Mouse (Mus musculus) layer of hippocampus, postnatal 36 days (tissue): Measurements from ENCODE around the gene Unc50. TPM values are rescaled to one million over a fixed set of nuclear protein-coding genes. Genes with fewer than 3 reads are reported as not detected.

Experiments used
- DNase-seq, 2 experiments: peaks; one replicate each; pipeline ENCODE4 v3.0.0; 2022
- total RNA-seq, 2 experiments: library from RNA; stranded (reverse); gene quantifications; 2 replicates each; pipeline ENCODE4 v1.2.3; 2021

Unc50 gene
- total RNA-seq, result 10 to 100 TPM; 57.5 to 57.8 TPM

DNA sequence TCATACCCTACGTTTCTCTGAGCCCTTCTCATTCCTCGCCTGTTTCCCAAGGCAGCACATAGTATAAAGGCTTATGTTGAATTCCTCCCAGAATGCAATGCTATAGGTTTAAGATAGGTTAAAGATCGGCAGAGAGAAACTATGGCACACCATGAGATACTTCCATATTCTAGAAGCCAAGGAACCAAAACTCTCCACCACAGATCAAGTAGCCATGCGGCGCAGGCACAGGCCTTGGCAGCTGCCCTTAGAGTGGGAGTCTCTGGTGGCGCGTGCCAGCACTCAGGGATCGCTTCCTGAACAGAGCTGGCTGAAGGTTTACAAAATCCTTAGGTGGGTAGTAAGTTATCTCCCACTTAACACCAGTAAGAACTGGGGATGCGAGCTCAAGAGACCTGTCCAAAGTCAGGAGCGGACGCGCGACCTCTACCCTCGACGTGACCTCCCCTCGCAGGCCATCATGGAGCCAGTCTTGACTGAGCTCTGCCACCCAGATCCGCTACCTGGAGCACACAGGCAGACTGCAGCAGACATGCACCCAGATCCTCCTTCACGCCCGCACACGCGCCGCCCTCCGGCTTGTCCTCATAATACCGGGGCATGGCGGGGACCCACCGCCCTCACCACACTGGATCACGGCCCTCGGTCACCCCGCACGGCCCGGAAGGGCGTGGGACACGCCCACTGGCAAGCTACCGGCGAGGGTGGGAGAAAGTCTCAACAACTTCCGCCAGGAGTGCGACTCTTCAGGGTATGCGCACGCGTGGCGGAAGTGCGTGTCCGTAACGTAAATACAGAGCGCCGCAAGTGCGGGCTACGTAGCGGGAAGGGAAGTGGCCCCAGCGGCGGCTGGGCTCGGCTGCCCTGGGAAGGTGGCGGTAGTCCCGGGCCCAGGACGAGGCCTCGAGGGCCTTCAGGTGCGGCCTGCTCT lies at the start of gene Unc50, which contains the start of gene Coa5:
Gene Unc50 (plus strand): TSS at position 774 of the 931 bp plus-strand sequence.
Gene Coa5 (minus strand): TSS at position 738 of the 931 bp plus-strand sequence.
- DNase-seq, result peak; percentile 95

DNA sequence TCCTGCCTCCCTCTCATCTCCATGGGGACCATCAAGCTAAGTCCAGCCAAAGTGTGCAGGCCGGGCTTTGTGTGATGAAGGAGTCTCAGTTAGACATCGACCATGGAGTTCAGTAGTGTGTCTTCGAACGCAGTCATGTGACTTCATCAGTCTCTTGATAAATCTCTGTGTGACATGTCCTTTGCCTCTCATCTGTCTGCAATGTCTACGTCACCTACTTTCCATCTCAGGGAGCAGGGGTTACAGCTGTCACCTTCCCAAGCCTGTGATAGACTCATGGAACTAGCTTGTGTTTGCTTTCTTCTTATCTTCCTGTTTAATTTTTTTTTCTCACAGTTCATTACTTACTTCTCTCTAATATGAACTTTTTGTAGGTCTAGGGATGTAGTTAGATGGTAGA lies 49.0 kb upstream of the Unc50 start:
- no peak for DNase-seq

DNA sequence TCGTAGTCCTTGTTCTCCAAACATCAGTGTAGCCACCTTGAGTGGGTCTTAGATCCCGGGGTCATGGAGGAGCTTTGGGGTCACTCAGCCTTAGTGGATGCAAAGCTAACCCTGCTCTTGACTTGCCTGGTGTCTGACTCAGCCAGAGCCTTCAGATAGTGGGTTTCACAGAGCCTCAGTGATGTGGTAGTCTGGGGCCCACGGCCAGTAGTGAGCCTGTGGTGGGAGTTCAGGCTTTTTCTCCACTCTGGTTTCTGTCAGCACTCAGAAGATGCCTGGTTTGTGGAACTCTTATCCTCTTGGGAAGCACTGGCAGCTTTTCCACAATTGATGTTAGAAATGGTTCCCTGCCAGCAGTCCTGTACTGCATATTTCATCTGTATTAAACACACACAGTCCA lies 45.6 kb upstream of the Unc50 start:
- DNase-seq, result no peak

DNA sequence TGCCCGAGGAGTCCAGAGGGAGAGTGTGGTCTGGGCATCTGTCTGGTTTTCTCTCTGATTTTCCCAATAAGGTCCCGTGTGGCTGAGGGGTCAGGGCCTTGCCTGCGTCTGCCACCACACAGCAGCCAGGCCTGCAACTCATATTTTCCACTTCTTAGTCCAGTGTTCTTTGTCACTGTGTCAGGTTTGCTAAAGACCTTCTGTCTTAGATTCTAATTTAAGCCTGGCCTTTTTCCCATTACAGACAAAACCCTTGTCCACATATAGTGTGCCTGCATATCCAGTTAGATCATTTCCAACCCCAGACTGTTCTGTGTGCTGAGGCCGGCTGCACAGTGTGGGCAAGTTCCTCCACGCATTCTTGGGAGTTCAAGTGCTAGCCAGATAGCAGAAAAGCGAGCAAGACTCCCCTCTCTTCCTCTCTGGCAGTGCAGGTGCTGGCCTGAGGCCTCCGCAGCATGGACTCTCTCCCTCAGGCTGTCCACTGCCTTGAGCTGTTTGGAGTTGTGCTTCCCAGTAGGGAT lies 43.4 kb upstream of the Unc50 start:
- no peak for DNase-seq

DNA sequence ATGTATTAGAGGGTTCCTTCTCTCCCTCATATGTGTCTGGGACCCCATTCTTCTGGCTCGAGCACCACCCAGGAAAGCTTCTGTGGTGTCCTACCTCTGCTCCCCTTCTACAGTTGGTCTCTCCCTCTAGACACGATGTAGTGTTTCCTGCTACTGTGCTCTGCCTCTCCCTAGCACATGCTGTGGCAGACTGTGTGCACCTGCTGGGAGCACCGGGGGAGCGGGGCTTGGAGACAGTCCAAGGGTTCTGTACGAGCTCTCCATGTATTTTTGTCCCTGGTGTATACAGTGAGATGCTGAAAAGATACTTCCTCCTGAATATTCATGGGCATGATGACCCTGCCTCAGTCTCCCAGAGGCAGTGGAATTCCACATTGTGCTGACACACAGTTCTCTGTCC lies 36.8 kb upstream of the Unc50 start:
- peak; percentile 45 to 48 for DNase-seq

DNA sequence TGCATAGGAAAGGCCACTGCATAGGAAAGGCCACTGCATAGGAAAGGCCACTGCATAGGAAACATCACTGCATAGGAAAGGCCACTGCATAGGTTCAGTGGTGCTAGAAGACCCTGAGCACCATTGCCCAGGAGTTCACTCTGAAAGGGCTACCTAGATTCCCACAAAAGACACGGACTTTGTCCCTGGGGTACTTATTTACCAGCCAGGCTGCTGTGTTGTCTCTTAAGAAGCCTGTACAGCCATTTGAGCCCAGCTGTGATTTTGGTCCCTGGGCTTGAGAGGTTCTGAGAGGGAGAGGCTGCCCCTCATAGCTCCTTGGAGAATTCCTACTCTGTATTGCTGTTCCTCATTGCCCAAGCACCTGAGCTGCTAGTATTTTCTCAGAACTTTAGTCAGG lies 33.5 kb upstream of the Unc50 start:
- no peak for DNase-seq

DNA sequence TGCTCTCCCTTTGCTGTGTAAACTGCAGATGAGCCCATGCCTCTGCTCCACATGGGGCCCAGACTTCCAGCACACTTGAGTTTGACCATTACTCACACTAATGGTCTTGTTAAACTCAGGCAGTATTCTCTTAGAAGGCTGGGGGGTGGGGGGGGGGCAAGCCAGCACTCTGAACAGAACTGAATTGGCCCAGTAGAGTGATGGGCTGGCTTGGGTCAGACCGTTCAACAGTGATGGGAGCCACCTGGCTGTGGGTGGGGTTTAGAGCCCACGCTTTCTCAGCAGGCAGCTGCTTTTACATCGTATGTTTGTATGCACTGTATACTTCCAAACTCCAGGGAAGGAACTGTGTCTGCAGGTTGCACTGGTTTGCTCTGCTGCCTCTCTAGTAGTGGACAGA lies 31.0 kb upstream of the Unc50 start:
- DNase-seq, result no peak

- DNase-seq, result no peak
Measured at GRCm38 (mm10) chr1:37399734-37400133, 30.2 kb upstream of the Unc50 start.

GRCm38 (mm10) chr1:37401687-37402086 lies 28.3 kb upstream of the Unc50 start:
- DNase-seq, result peak in 1 of 2 experiments; percentile 33

- DNase-seq, result no peak
Measured at GRCm38 (mm10) chr1:37405137-37405536, 24.8 kb upstream of the Unc50 start.

DNA sequence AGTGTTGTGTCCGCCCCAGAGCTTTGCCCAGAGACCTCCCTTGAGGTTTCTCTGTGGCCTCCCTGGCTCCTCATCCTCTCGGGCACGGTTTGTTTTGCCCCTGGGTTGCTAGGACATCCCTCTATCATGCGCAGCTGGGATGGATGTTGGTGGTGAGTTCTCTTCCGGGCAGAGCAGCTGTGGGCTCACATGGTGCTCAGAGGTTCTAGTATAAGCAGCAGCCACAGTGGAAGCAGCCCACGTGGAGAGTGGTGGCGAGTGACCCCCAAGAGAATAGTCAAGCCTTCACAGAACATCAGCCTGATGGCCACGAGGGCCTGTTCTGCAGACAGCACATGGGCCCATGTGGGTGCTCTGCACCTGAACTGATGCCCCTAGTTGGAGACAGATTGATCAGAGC lies 22.7 kb upstream of the Unc50 start:
- DNase-seq, result no peak

GRCm38 (mm10) chr1:37408059-37408458 lies 21.9 kb upstream of the Unc50 start:
- DNase-seq, result no peak

DNA sequence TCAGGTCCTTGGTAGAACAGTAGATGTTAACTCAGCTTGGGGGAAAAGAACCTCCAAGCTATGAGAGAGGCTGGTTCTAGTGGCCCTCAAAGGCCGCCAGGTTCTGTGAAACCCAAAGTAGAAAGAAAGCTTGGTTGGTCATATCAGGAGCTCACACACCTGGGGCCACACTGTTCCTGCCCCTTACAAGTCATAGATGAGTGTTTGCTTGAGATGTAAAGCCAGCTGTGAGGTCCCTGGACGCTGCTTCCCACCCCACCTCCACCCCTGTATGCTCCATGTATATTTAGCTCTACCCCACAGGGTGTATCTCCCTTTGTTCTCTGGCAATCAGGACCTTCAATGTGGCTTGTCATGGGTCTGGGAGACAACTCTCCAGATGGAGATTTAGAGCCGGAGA lies 21.3 kb upstream of the Unc50 start:
- DNase-seq, result no peak

- DNase-seq, result no peak
Measured at GRCm38 (mm10) chr1:37409647-37410046, 20.3 kb upstream of the Unc50 start.

DNA sequence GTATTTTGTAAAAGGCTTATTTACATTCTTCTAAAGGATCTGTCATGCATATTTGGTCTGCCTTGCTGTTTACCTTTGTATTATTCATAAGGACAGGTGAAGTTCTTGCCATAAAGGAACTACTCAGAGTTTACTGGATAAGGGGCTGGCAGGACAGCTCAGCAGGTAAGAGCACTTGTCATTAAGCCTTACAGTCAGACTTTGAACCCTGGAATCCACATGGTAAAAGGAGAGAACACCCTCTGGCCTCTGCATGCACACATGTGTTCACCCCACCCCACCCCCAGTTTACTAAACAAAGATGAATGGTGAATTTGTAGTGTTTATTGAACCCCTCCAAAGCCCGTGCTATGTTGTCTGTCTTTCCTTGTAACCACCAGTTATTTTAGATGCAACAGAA lies 14.5 kb upstream of the Unc50 start:
- DNase-seq, result no peak

- no peak for DNase-seq
Measured at GRCm38 (mm10) chr1:37419420-37419819, 10.5 kb upstream of the Unc50 start.

DNA sequence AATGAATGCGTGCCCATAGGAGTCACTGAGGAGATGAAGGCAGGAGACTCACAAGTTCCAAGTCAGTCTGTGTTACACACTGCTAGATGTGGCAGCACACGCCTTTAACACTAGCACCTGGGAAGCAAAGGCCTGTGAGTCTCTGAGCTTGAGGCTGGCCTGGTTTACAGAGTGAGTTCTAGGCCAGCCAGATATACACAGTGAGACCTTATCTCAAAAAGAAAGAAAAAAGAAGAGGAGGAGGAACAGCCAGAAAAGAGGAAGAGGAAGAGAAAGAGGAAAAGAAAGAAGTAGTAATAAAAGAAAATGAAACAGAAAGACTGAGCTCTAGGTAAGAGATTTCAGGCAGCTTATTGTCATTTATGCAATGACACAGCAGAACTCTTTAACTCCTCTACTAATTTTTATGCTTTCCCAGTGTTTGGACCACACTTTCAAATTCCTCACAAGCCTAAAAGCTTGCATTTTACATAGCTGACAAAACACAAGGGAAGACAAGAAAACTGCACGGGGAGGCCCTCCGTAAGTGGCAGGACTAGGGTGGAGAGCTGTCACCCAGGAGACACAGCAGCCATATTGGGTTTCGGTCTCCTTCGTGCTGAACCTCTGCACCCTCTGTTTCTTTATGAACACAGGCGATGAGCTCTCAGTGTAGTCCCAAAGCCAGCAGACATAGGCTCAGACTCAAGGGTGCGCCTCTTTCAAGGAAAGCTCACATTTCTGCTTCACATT lies 2.6 kb upstream of the Unc50 start:
- no peak for DNase-seq

DNA sequence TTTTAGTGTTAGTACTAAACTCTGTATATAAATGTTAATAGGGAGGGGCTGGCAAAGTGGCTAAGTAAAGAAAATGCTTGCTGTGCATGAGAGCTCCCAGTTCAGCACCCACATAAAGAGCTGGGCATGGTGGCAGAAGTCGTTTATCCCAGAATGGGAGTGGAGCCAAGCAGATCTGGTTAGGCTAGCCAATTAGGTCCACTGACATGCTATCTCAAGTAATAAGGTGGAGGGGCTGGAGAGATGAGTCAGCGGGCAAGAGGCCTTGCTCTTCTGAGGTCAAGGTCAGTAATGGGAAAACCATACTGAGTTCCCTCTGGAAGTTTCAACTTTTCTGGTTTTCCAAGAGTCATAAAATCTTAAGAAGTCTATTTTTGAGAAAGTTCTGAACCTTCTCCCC lies 1.0 kb upstream of the Unc50 start:
- no peak for DNase-seq

DNA sequence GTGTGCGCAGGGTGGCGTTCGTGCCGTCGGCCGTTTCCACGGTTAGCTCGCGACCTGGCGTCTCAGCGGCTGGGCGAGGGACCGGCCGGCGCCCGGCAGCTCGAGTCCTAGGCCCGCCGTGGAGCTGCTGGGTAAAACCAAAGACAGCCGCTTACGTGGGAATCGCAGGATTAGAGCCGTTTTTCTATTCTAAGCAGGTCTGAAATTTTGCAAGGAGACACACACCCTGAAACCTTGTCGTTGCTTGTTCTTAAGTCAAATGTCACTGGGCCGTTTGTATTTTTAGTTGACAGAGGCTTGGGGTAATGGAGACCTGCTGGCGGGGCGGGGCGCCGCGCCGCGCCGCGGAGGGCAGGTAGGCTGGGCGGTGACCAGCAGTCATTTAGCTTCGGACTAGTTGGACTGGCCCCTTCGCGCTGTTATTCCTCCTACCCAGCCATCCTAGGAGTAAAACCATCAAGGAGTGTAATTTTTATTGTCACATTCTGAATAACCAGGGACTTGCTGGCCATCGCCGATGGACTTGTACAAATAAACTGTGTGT lies 430 bp downstream of the Unc50 start:
- no peak for DNase-seq

DNA sequence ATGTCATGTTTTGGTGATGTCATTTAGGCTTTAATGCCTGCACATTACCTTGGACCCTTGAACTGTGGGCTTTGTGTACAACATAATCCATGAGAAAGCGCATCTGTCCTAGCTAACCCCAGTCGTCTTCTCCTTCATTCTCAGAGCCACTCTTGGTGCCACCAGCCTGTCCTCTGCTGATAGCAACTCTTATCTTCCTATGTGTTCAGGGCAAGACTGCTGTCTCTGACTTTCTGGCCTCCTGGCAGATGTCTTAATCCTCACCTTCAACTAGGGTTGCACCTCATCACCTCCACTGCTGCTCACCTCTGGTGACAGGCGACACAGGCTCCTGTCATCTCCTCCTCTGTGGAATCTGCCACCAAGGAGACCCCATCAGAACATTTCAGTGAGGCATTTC lies 6.5 kb downstream of the Unc50 start:
- no peak for DNase-seq

DNA sequence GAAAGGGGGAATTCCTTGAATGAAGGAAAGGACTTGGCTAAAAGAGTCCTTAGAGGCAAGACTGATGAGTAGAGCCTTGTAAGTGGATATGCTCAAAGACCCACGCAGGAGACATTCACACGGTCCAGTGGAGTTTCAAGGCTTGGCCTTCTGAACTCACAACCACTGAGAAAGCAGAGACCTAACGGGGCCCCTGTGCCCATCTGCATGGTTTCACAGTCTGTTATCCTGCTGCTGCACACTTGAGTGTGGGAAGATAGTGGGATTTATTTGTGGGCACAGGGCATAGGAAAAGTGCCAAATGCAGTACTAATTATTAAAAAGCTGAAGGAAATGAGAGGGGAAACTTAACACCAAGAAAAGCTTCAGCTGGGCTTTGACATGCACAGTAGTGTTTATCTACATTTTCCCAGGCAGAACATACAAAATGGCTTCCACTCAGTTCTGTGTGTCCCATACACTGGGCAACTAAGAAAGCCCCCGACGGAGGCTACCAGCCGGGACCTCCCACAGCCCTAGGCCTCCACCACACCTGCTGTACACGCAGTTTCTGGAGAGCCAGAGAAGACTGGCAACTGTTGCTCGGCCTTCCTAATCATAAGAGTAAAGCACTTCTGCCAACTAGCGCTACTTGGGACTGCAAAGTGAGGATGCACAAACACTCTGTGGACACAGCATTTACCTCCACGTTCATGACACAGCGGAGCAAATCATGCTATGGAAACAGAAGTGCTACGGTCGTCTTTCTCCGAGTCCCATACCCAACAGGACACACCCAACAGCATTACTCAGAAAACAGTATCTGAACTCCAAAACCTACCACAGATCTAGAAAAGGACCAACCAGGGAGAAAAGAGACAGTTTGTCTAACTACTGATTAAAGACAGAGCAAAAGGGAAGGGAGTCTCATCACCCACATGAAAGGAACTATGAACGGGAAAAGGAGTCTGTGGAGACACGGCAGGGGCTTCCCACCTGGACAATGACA lies 13.2 kb downstream of the Unc50 start:
- DNase-seq, result no peak
